Mouse (Mus musculus) lung, adult 2 months (tissue): ENCODE data around the gene Cog5. TPM values are rescaled to one million over a fixed set of nuclear protein-coding genes. Genes with fewer than 3 reads are reported as not detected.

Source experiments
- DNase-seq: peaks from one replicate; pipeline ENCODE4 v3.0.0; 2022
- H3K4me1 ChIP-seq: fragments of 200-500 bp; 2 replicates; pipeline ENCODE4 v1.6.1; 2011; ENCODE audit warnings: low read length; ENCODE audit not compliant: control insufficient read depth, insufficient read depth
- H3K4me3 ChIP-seq: fragments of 200-500 bp; replicated peaks from 2 replicates; pipeline ENCODE3; 2011; ENCODE audit warnings: low read depth, mild to moderate bottlenecking, control low read depth, low read length; ENCODE audit errors: extremely low read depth
- CTCF ChIP-seq: fragments of 200-500 bp; IDR thresholded peaks from 2 replicates; pipeline ENCODE4 v1.5.1; 2011; ENCODE audit warnings: mild to moderate bottlenecking, low read length, control low read depth; ENCODE audit not compliant: insufficient read depth
- POLR2A ChIP-seq: fragments of 200-500 bp; IDR thresholded peaks from 2 replicates; pipeline ENCODE4 v1.6.1; 2011; ENCODE audit warnings: low read depth, mild to moderate bottlenecking, control low read depth, low read length, borderline replicate concordance; ENCODE audit errors: extremely low read depth
- WGBS: fragments of 180-500 bp; shearing (Covaris S2); methylation state at CpG from one replicate; pipeline ENCODE4 v1.1.7; 2018; 5-methylcytosine and 5-hydroxymethylcytosine counted together
- polyA plus RNA-seq: library from polyadenylated mRNA; depleted of rRNA; stranded (reverse); fragments of >200 nt; gene quantifications from 2 replicates; pipeline ENCODE4 v1.2.3, GENCODE M21; 2012

Cog5 gene
- polyA plus RNA-seq, 1 experiment: 19.6 TPM

DNA sequence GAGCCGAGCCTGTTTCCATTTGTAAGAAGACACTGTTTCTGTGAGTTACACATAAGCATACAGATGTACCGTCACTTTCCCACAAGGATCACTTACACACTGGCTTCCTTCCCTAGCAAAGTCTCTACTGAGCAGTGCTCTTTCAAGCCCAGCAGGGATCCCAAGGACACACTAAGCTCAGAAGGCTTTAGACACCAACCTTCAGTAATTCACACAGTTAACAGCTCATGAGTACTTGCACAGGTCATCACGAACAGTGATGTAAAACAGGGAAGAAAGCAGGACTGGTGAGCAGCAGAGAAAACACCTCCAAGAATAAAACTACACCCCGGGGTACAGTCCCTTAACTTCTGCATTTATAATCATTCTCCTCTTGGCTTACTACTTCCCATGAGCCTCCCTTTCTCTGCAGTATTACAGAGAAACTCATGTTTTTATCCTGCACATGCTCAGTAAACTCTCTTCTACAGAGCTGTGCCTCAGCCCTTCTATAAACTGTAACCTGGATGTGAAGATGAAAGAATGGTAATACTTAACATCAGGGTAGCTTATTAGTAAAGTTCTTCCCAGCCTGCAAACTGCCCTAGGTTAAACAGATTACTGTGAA, 283.8 kb downstream of the Cog5 start:
- WGBS: 91% methylated on average over 4 of the region's 4 CpGs
- Histone ChIP-seq H3K4me1 (no peaks in the 10 kb centered on the region), H3K4me3 (no peak overlapping the region)
- no peak for DNase-seq
- TF ChIP-seq POLR2A (no peak), CTCF (no peak)

DNA sequence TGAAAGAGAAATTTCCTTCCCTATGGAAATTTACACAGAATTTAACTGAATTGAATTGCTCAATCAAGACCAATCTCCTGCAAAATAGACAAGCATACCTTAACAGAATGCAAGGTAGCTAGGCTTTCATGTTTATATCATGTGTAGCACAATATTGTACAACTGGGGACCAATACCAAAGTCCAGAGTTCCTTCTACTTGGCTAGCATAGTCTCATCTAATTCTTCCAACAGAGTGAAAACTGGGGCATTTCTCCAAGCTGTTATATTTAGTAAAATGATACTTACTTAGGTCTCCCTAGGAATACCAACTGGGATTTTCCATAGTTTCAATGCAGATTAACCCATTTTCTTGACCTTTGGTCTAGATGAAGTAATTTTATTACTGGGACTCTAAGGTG, 284.4 kb downstream of the Cog5 start:
- DNase-seq: no peak
- Histone ChIP-seq H3K4me3 (no peak overlapping the region), H3K4me1 (peaks cover 3% of the 10 kb centered on the region)
- TF ChIP-seq POLR2A: no peak
- no peak for TF ChIP-seq CTCF

GRCm38 (mm10) chr12:31943020-31943654, 288.5 kb downstream of the Cog5 start:
- DNase-seq: no peak
- TF ChIP-seq POLR2A (no peak), CTCF (no peak)
- H3K4me3 ChIP-seq: no peak overlapping the region
- 73% methylated on average over 4 of the region's 4 CpGs for WGBS
- peaks cover 5% of the 10 kb centered on the region for H3K4me1 ChIP-seq

GRCm38 (mm10) chr12:31944405-31944804, 289.7 kb downstream of the Cog5 start:
- H3K4me3 ChIP-seq: no peak overlapping the region
- TF ChIP-seq CTCF: no peak
- no peak for TF ChIP-seq POLR2A
- peaks cover 7% of the 10 kb centered on the region for H3K4me1 ChIP-seq
- DNase-seq: no peak
- 77% methylated on average over 2 of the region's 2 CpGs for WGBS

DNA sequence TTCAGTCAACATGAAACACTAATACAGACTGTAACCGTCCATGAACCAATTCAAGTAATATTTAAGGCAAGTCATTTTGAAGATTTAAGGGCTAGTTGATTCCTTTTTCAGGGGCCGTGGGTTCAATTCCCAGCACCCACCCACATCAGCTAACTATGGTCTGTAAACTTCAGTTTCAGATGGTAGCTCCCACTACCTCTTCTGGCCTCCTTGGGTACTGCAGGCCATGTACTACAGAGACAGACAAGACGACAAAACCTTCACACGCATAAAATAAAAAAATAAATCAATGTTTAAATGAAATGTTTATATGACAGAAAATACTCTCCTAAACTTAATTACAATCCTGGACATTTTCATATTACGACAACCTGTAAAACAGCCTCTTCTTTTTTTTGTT, 292.8 kb downstream of the Cog5 start:
- 82% methylated on average over 5 of the region's 5 CpGs for WGBS
- TF ChIP-seq POLR2A (no peak), CTCF (peak; percentile 20; the same call in 1 of the 2 replicates)
- Histone ChIP-seq H3K4me1 (peaks cover 9% of the 10 kb centered on the region), H3K4me3 (no peak overlapping the region)
- no peak for DNase-seq

- H3K4me3 ChIP-seq: peak overlapping the region; percentile 76
- peaks cover 9% of the 10 kb centered on the region for H3K4me1 ChIP-seq
- no peak for TF ChIP-seq CTCF
- no peak for TF ChIP-seq POLR2A
- WGBS: 17% methylated on average over 7 of the region's 7 CpGs
- no peak for DNase-seq
Measured at GRCm38 (mm10) chr12:31948101-31949000, 293.7 kb downstream of the Cog5 start.

- WGBS: under 1% methylated on average over 54 of the region's 58 CpGs
- TF ChIP-seq CTCF (no peak), POLR2A (peak; percentile 8; the same call in 1 of the 2 replicates)
Measured at GRCm38 (mm10) chr12:31949193-31949741, 294.6 kb downstream of the Cog5 start.

GRCm38 (mm10) chr12:31949759-31950658, 295.3 kb downstream of the Cog5 start, which contains the start of gene Hbp1:
TSS of gene Hbp1 (minus strand) at chr12:31950535.
- Histone ChIP-seq H3K4me3 (peak within 1 kb of the TSS; percentile 76), H3K4me1 (peaks cover 6% of the 10 kb centered on the region)
- 1% methylated on average over 67 of the region's 71 CpGs for WGBS
- peak; percentile 97 for DNase-seq
- TF ChIP-seq CTCF (no peak), POLR2A (peak; percentile 86; the same call in 1 of the 2 replicates)

More at GRCm38 (mm10) chr12:31949193-31949741, 294.6 kb downstream of the Cog5 start:
- DNase-seq: peak; percentile 89
- Histone ChIP-seq H3K4me3 (peak overlapping the region; percentile 76), H3K4me1 (peaks cover 6% of the 10 kb centered on the region)

GRCm38 (mm10) chr12:31950659-31951031, 296.0 kb downstream of the Cog5 start:
- DNase-seq: no peak
- peaks cover 4% of the 10 kb centered on the region; the same call in 1 of the 2 replicates for H3K4me1 ChIP-seq
- TF ChIP-seq POLR2A (peak; percentile 83; the same call in 1 of the 2 replicates), CTCF (no peak)
- peak overlapping the region; percentile 6 for H3K4me3 ChIP-seq
- WGBS: 2% methylated on average over 9 of the region's 9 CpGs
